Mouse (Mus musculus): Measurements from ENCODE around the gene Prkcb. TPM values are rescaled to one million over a fixed set of nuclear protein-coding genes. Genes with fewer than 3 reads are reported as not detected.

The Prkcb gene
- total and polyA plus RNA-seq, 3 experiments, result 3.6 to 4.5 (median 3.8) TPM

DNA sequence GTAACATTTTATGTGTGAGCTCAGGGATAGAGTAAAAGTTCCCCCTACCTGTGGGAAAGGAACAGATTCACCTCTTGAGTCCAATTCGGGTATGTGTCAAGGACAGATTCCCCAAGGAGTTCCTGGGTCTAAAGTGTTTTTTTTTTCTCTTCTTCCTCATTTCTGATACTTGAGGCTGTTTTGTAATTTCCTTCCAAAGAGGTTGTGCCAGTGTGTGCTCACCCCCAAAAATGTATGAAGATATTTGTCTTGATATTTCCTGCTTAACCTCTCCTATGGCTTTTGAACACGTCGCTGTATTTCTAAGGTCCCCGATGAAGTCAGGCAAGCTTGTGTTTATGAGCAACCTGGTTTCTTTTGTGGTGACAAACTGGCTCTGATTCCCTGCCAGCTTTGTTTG lies 30.0 kb upstream of the Prkcb start:
- Histone ChIP-seq H3K27me3 (ENCODE audit: control insufficient read depth, insufficient read depth, low read length) (no peaks in the 10 kb centered on the region), H3K79me2 (replicated peaks; ENCODE audit: control insufficient read depth, insufficient read depth, low read length) (no peaks in the 10 kb centered on the region), H3K4me1 (ENCODE audit: control insufficient read depth, insufficient read depth, low read length) (no peaks in the 10 kb centered on the region), H3K36me3 (ENCODE audit: control insufficient read depth, insufficient read depth, low read length) (no peaks in the 10 kb centered on the region), H3K27ac (no peak overlapping the region), H3K4me3 (no peak overlapping the region), H3K9ac (ENCODE audit: low read depth, low read length) (no peak overlapping the region)
- DNase-seq, result no peak
- TF ChIP-seq POLR2A (IDR thresholded peaks at IDR 0.05; ENCODE audit: insufficient read depth, low read depth, low read length), result no peak
- TF ChIP-seq EP300 (IDR thresholded peaks at IDR 0.05; ENCODE audit: insufficient read depth, low read depth, low read length), result no peak
- 76% methylated on average over 4 of the region's 4 CpGs for WGBS
- intact Hi-C loops (cut with DNase I), result loop anchor here (10.0 kb wide), 1 partner anchor 666 kb away; no protein-coding TSS in a partner anchor

DNA sequence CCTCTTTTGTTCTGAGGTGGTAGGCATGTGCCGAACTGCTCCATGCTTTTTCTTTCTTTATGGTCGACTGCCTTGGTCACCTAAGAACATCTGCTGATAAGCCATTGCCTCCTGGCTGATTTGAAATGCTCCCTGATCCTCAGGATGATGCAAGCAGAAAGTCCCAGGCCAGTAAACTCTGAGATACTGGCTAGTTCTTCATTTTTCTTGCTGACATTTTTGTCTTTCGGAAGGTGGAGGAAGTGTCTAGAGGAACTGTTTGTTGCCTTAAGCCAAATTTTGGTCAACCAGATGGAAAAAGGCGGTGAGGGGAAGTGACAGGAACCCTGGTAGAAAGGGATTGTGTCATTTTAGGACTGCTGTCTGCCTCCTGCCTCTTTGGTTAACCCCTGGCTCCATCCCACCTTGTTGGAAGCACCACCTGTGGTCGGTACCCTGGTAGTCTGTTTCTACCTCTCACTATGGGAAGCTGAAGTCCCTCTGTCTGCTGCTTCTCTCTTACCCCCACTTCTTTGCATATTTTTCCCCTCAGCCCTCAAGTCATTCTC lies 28.4 kb upstream of the Prkcb start:
- Histone ChIP-seq H3K27ac (no peak overlapping the region), H3K36me3 (ENCODE audit: control insufficient read depth, insufficient read depth, low read length) (no peaks in the 10 kb centered on the region), H3K4me3 (no peak overlapping the region), H3K4me1 (ENCODE audit: control insufficient read depth, insufficient read depth, low read length) (no peaks in the 10 kb centered on the region), H3K79me2 (replicated peaks; ENCODE audit: control insufficient read depth, insufficient read depth, low read length) (no peaks in the 10 kb centered on the region), H3K9ac (ENCODE audit: low read depth, low read length) (no peak overlapping the region), H3K27me3 (ENCODE audit: control insufficient read depth, insufficient read depth, low read length) (no peaks in the 10 kb centered on the region)
- intact Hi-C loops (cut with DNase I), result no loop called here
- 72% methylated on average over 5 of the region's 5 CpGs for WGBS
- DNase-seq, result peak in 1 of 2 experiments; percentile 37
- TF ChIP-seq CTCF (IDR thresholded peaks at IDR 0.05) (no peak), EP300 (IDR thresholded peaks at IDR 0.05; ENCODE audit: insufficient read depth, low read depth, low read length) (no peak), POLR2A (IDR thresholded peaks at IDR 0.05; ENCODE audit: insufficient read depth, low read depth, low read length) (no peak)

DNA sequence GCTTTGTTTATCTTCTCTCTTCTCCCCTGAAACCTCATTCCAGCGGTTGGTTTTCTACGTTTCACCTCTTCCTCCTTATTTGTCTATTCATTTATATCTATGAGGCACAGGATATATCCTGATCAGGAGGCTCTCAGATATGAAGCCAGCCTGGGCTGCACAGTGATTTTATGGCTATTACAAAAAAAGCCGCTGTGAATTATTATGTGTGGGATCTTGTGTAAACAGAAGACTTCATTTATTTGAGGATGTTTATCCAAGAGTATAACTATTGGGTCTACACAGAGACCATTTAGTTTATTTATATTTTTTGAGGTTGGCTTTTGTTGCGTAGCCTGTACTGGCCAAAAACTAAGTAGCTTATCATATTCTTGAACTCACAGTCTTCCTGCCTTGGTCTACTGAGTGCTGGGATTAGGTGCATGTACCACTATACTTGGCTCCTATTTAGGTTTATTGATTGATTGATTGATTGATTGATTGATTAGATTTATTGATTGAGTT lies 19.5 kb upstream of the Prkcb start:
- Histone ChIP-seq H3K79me2 (replicated peaks; ENCODE audit: control insufficient read depth, insufficient read depth, low read length) (no peaks in the 10 kb centered on the region), H3K36me3 (ENCODE audit: control insufficient read depth, insufficient read depth, low read length) (no peaks in the 10 kb centered on the region), H3K27me3 (ENCODE audit: control insufficient read depth, insufficient read depth, low read length) (peaks cover 2% of the 10 kb centered on the region; the same call in 1 of the 2 replicates), H3K9ac (ENCODE audit: low read depth, low read length) (no peak overlapping the region), H3K4me3 (no peak overlapping the region), H3K4me1 (ENCODE audit: control insufficient read depth, insufficient read depth, low read length) (no peaks in the 10 kb centered on the region), H3K27ac (no peak overlapping the region)
- DNase-seq, result no peak
- WGBS, result 71% methylated on average over 4 of the region's 4 CpGs
- no peak for TF ChIP-seq CTCF (IDR thresholded peaks at IDR 0.05)
- no peak for TF ChIP-seq EP300 (IDR thresholded peaks at IDR 0.05; ENCODE audit: insufficient read depth, low read depth, low read length)
- TF ChIP-seq POLR2A (IDR thresholded peaks at IDR 0.05; ENCODE audit: insufficient read depth, low read depth, low read length), result no peak
- intact Hi-C loops (cut with DNase I), result no loop called here

DNA sequence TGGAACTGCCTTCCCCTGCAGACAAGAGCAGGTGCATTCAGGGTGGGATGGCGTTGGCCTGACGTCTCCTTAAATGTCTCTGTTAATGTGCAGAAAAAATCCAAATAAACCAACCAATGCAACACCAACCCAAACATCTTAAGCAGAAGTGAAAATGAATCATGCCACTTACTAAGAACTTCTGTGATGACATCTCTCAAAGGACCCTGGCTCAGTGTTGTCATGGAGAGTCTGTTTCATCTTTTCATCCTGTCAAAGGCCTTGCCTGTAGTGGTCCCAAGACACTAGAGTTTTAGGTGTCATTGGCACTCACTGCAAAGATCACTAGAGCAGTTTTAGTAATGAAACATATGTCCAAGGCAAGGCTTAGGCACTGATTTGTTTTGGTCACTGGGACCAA lies 16.2 kb upstream of the Prkcb start:
- Histone ChIP-seq H3K79me2 (replicated peaks; ENCODE audit: control insufficient read depth, insufficient read depth, low read length) (no peaks in the 10 kb centered on the region), H3K36me3 (ENCODE audit: control insufficient read depth, insufficient read depth, low read length) (no peaks in the 10 kb centered on the region), H3K4me1 (ENCODE audit: control insufficient read depth, insufficient read depth, low read length) (no peaks in the 10 kb centered on the region), H3K9ac (ENCODE audit: low read depth, low read length) (no peak overlapping the region), H3K27me3 (ENCODE audit: control insufficient read depth, insufficient read depth, low read length) (peaks cover 2% of the 10 kb centered on the region; the same call in 1 of the 2 replicates), H3K4me3 (no peak overlapping the region), H3K27ac (no peak overlapping the region)
- intact Hi-C loops (cut with DNase I), result no loop called here
- no peak for TF ChIP-seq POLR2A (IDR thresholded peaks at IDR 0.05; ENCODE audit: insufficient read depth, low read depth, low read length)
- TF ChIP-seq EP300 (IDR thresholded peaks at IDR 0.05; ENCODE audit: insufficient read depth, low read depth, low read length), result no peak
- no peak for TF ChIP-seq CTCF (IDR thresholded peaks at IDR 0.05)
- WGBS, result 76% methylated on average over 2 of the region's 2 CpGs
- no peak for DNase-seq

DNA sequence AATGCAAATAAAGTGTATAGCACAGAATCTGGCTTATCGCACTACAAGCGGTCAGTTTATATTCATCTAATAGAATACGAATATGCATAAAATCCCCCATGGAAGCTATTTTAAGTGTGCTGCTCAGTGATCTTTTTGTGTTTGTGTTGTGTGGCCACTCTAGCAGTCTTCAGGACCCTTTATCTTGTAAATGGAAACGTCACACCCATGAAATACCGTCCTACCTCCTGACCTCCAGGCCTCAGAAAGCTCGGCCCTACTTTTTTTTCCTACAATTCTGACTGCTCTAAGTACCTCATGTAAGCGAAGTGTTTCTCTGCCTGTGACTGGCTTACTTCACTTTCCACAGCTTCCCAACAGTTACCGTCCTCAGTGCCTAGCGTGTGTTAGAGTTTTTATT lies 9.0 kb upstream of the Prkcb start:
- no peak overlapping the region for H3K9ac ChIP-seq (ENCODE audit: low read depth, low read length)
- H3K79me2 ChIP-seq (replicated peaks; ENCODE audit: control insufficient read depth, insufficient read depth, low read length), result no peaks in the 10 kb centered on the region
- H3K27ac ChIP-seq, result no peak overlapping the region
- intact Hi-C loops (cut with DNase I), result no loop called here
- no peaks in the 10 kb centered on the region for H3K4me1 ChIP-seq (ENCODE audit: control insufficient read depth, insufficient read depth, low read length)
- no peak for DNase-seq
- 73% methylated on average over 9 of the region's 9 CpGs for WGBS
- no peaks in the 10 kb centered on the region for H3K36me3 ChIP-seq (ENCODE audit: control insufficient read depth, insufficient read depth, low read length)
- no peak for TF ChIP-seq CTCF (IDR thresholded peaks at IDR 0.05)
- no peaks in the 10 kb centered on the region for H3K27me3 ChIP-seq (ENCODE audit: control insufficient read depth, insufficient read depth, low read length)
- no peak overlapping the region for H3K4me3 ChIP-seq

DNA sequence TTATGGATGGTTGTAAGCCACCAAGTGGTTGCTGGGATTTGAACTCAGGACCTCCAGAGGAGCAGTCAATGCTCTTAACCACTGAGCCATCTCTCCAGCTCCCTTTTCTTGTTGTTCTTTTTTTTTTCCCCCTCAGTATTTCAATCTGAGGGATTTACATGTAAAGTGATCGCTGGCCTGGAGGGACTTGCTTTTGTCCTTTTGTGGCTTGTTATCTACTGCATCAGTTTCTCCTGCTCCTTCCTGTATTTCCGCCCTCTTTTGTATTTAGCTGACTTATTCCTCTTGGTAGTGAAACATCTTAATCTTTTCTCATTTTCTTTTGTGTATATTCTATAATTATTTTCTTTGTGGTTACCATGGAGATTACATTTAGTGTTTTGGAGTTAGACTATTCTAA lies 8.2 kb upstream of the Prkcb start:
- H3K4me1 ChIP-seq (ENCODE audit: control insufficient read depth, insufficient read depth, low read length), result no peaks in the 10 kb centered on the region
- 40% methylated on average over 2 of the region's 2 CpGs for WGBS
- TF ChIP-seq EP300 (IDR thresholded peaks at IDR 0.05; ENCODE audit: insufficient read depth, low read depth, low read length) (no peak), CTCF (IDR thresholded peaks at IDR 0.05) (no peak), POLR2A (IDR thresholded peaks at IDR 0.05; ENCODE audit: insufficient read depth, low read depth, low read length) (no peak)
- no peak for DNase-seq
- H3K9ac ChIP-seq (ENCODE audit: low read depth, low read length), result no peak overlapping the region
- no peak overlapping the region for H3K27ac ChIP-seq
- intact Hi-C loops (cut with DNase I), result no loop called here
- no peaks in the 10 kb centered on the region for H3K36me3 ChIP-seq (ENCODE audit: control insufficient read depth, insufficient read depth, low read length)
- H3K79me2 ChIP-seq (replicated peaks; ENCODE audit: control insufficient read depth, insufficient read depth, low read length), result no peaks in the 10 kb centered on the region
- H3K27me3 ChIP-seq (ENCODE audit: control insufficient read depth, insufficient read depth, low read length), result no peaks in the 10 kb centered on the region
- no peak overlapping the region for H3K4me3 ChIP-seq

Data from heart, adult 2 months (tissue).